Mouse (Mus musculus): ENCODE results near the gene Dcaf1. TPM values are rescaled to one million over a fixed set of nuclear protein-coding genes. Genes with fewer than 3 reads are reported as not detected.

Dcaf1 gene
- total and polyA plus RNA-seq, 3 experiments, result 9.8 to 27.9 (median 27.3) TPM

DNA sequence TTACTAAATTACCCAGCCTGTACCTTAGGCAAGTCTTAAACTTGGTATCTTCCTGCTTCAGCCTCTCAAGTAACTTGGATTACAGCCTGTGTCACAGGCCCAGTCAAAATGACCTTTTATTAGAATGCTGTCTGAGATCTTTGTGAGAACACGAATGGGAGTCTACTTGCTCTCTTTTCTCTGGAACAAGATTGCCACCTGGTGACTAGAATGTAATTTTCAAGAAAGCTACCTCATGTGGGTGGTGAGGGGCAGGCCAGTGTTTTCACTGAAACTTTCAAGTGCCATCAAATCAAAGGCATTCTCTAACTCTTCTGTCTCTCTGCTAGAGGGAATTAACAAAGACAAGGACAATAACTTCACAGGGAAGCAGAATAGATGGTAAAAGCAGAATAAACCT is 92.1 kb downstream of the Dcaf1 start:
- Histone ChIP-seq H3K36me3 (ENCODE audit: control insufficient read depth, insufficient read depth, low read length) (no peaks in the 10 kb centered on the region), H3K79me2 (replicated peaks; ENCODE audit: control insufficient read depth, insufficient read depth, low read length) (no peaks in the 10 kb centered on the region), H3K4me1 (ENCODE audit: control insufficient read depth, insufficient read depth, low read length) (no peaks in the 10 kb centered on the region), H3K27ac (no peak overlapping the region), H3K4me3 (no peak overlapping the region), H3K9ac (ENCODE audit: low read depth, low read length) (no peak overlapping the region), H3K27me3 (ENCODE audit: control insufficient read depth, insufficient read depth, low read length) (no peaks in the 10 kb centered on the region)
- TF ChIP-seq EP300 (IDR thresholded peaks at IDR 0.05; ENCODE audit: insufficient read depth, low read depth, low read length), result no peak
- peak; percentile 39 for TF ChIP-seq CTCF (IDR thresholded peaks at IDR 0.05)
- TF ChIP-seq POLR2A (IDR thresholded peaks at IDR 0.05; ENCODE audit: insufficient read depth, low read depth, low read length), result no peak
- 11% methylated on average over 1 of the region's 1 CpGs for WGBS
- no peak for DNase-seq
- intact Hi-C loops (cut with DNase I), result no loop called here

DNA sequence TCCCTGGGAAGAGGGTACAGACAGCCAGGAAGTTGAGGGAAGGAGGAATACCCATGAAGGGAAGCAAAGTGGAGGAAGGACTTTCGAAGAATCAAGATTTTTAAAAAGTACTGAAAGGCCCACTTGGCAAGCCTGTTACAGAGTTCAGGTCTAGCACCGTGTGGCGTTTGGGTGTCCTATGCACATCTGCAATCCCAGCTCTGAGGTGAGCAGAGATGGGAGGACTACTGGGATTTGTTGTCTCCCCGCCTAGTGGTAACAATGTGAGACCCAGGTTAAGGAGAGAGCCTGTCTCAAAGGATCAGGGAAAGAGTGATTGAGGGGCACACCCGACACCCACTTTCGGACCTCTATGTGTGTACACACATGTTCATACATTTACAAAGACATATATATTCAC is 93.2 kb downstream of the Dcaf1 start:
- intact Hi-C loops (cut with DNase I), result no loop called here

More for the DNA sequence above, 93.2 kb downstream of the Dcaf1 start:
- no peaks in the 10 kb centered on the region for H3K4me1 ChIP-seq (ENCODE audit: control insufficient read depth, insufficient read depth, low read length)
- no peak overlapping the region for H3K4me3 ChIP-seq
- H3K27me3 ChIP-seq (ENCODE audit: control insufficient read depth, insufficient read depth, low read length), result no peaks in the 10 kb centered on the region
- H3K36me3 ChIP-seq (ENCODE audit: control insufficient read depth, insufficient read depth, low read length), result no peaks in the 10 kb centered on the region
- H3K9ac ChIP-seq (ENCODE audit: low read depth, low read length), result no peak overlapping the region
- TF ChIP-seq EP300 (IDR thresholded peaks at IDR 0.05; ENCODE audit: insufficient read depth, low read depth, low read length) (no peak), CTCF (IDR thresholded peaks at IDR 0.05) (no peak), POLR2A (IDR thresholded peaks at IDR 0.05; ENCODE audit: insufficient read depth, low read depth, low read length) (no peak)
- no peak for DNase-seq
- no peaks in the 10 kb centered on the region for H3K79me2 ChIP-seq (replicated peaks; ENCODE audit: control insufficient read depth, insufficient read depth, low read length)
- WGBS, result 90% methylated on average over 6 of the region's 6 CpGs
- H3K27ac ChIP-seq, result no peak overlapping the region

Other genes with a start within 250 kb of the Dcaf1 start
- not detected for gene Iqcf6, start 195.3 kb upstream of the Dcaf1 start, total RNA-seq (2021)
- gene Iqcf6, start 195.3 kb upstream of the Dcaf1 start, polyA plus RNA-seq (2012; rRNA removed), result not detected in 2 replicates
- gene Grm2, start 165.8 kb upstream of the Dcaf1 start, total RNA-seq (2021), result not detected
- 0.09 TPM in 1 of 2 replicates, not detected in the other for gene Grm2, start 165.8 kb upstream of the Dcaf1 start, polyA plus RNA-seq (2012; rRNA removed)
- 10 to 100 TPM; 40.3 to 47.6 TPM for gene Tex264, start 135.9 kb upstream of the Dcaf1 start, total RNA-seq (2021)
- gene Tex264, start 135.9 kb upstream of the Dcaf1 start, polyA plus RNA-seq (2012; rRNA removed), result 62.1 and 69.2 TPM in 2 replicates
- gene Rad54l2, start 32.7 kb upstream of the Dcaf1 start, total RNA-seq (2021), result 10 to 100 TPM in 1 of 2 experiments, 1 to 10 TPM in 1; 9.5 to 10.7 TPM
- gene Rad54l2, start 32.7 kb upstream of the Dcaf1 start, polyA plus RNA-seq (2012; rRNA removed), result 14.0 and 14.8 TPM in 2 replicates
- gene Rbm15b, start 65.6 kb downstream of the Dcaf1 start, total RNA-seq (2021), result 10 to 100 TPM; 11.7 to 14.3 TPM
- 3.9 and 5.5 TPM in 2 replicates for gene Rbm15b, start 65.6 kb downstream of the Dcaf1 start, polyA plus RNA-seq (2012; rRNA removed)
- gene Manf, start 70.1 kb downstream of the Dcaf1 start, total RNA-seq (2021), result 100 to 1,000 TPM; 178 to 202 TPM
- 10.1 and 27.3 TPM in 2 replicates for gene Manf, start 70.1 kb downstream of the Dcaf1 start, polyA plus RNA-seq (2012; rRNA removed)

All from heart, adult 2 months (tissue).